Mouse (Mus musculus) neutrophil, adult 83 days (primary cell): ENCODE results near the gene Zwint. TPM values are rescaled to one million over a fixed set of nuclear protein-coding genes. Genes with fewer than 3 reads are reported as not detected.

Experiments
- total RNA-seq, 2 experiments: library from RNA; stranded (reverse); gene quantifications; one replicate each; pipeline ENCODE4 v1.2.4; 2023

The Zwint gene
- 10 to 100 TPM; 76.3 to 81.3 TPM for total RNA-seq

GRCm38 (mm10) chr10:72654270-72655016, at the start of gene Zwint:
Gene Zwint, plus strand, starts transcription at chr10:72654845.

